Mouse (Mus musculus) neural tube, embryonic 10.5 days (tissue): ENCODE results near the gene Lrrc8a.

Experiments
- DNase-seq: peaks from one replicate; pipeline ENCODE4 v3.0.0-alpha.2; 2017; ENCODE audit warnings: low spot score; ENCODE audit errors: extremely low spot score

The Lrrc8a gene

GRCm38 (mm10) chr2:30299525-30299924 is 62.0 kb downstream of the Lrrc8a start:
- DNase-seq = no peak

- DNase-seq = no peak
Observed at GRCm38 (mm10) chr2:30299966-30300365, 62.5 kb downstream of the Lrrc8a start.

- DNase-seq = no peak
Observed at GRCm38 (mm10) chr2:30306087-30306486, 68.6 kb downstream of the Lrrc8a start.

DNA sequence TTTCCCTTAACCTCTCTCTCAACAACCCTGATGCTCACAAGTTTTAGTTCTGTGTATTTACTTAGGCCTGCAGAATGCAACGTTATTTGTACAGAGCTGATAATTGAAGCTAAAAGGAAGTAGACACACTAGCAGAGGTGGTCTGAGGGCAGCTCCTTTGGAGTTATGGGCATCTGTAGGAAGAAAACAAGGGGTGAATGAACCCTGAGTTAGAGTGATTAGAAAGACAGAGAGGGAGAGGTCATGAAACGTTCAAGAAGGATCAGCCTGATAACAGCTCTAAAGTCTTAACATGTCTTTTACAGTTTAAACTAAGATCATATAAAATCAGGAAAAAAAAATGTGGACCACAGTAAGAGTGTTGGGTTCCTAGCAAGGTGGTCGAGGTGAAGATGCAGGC is 71.8 kb downstream of the Lrrc8a start:
- DNase-seq = no peak

GRCm38 (mm10) chr2:30311481-30311880 is 74.0 kb downstream of the Lrrc8a start:
- no peak for DNase-seq
